Mouse (Mus musculus) erythroblast, adult 5-6 weeks (primary cell): ENCODE results near the gene Crebbp. TPM values are rescaled to one million over a fixed set of nuclear protein-coding genes. Genes with fewer than 3 reads are reported as not detected.
"Not testable (repeated sequence)": the region's sequence is repeated elsewhere in the genome, so short reads cannot be mapped to it uniquely, and the experiment has no call there.

Source experiments
- ATAC-seq: replicated peaks from 2 replicates; pipeline ENCODE4 v1.8.0; 2016; ENCODE audit warnings: moderate number of reproducible peaks, mild to moderate bottlenecking, moderate TSS enrichment, inconsistent platforms; ENCODE audit not compliant: poor library complexity, low FRiP score, severe bottlenecking
- total RNA-seq, 2 experiments: library from RNA; stranded (forward) in 1 of 2; stranded (reverse) in 1 of 2; fragments of 150-400 nt in 1 of 2; fragments of 200-764, 138-1000 nt in 1 of 2; gene quantifications; 2 replicates each; pipeline versions ENCODE4 v1.2.3 to v1.2.4; 2015 to 2017; ENCODE audit warnings: low replicate concordance in 2 of 2

Gene Crebbp
- total RNA-seq, 2 experiments from 2014 or later = 61.3 to 88.4 TPM

DNA sequence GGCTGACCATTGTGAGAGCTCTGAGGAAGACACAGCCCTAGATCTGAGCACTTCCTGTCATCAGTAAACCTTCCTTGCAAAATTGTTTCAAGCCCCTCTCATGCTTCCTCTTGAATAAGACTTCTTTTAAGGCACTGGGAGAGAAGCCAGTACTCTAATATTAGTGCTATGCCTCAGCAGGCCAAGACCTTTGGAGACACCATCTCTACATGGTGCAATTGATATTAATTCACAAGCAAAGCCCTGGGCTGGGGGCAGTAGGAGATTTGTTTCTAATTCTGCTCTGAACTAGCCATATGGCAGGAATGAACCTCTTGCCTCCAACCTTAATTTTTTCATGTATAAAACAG, 52.9 kb downstream of the Crebbp start:
- no peak for ATAC-seq

DNA sequence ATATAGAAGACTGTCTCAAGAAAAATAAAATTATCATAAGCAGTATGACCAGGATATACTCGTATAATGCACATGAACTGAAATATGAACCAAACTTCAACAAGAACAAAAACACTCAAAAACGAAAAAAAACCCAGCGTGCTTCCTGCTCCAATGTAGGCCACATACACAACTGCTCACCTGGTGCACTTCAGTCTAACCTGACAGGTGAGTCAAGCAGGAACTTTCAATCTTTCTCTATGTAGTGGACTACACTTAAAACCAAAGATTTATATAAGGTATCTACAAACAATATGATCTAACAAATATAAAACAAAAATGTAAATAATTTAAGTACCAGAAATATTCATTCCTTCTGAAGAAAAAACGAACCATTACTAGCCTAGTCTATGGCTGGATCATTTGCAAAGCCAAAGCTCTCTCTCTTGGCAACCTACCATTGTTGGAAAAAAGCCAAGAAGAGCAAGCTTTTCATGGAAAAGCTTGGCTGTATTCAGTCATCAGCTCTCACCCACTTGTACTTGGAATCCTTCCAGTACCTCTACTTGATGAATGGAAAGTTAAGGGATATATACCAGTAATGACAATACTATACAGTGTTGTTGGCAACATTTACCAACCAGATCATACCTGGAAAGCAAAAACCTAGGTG, 53.4 kb downstream of the Crebbp start:
- ATAC-seq = no peak

DNA sequence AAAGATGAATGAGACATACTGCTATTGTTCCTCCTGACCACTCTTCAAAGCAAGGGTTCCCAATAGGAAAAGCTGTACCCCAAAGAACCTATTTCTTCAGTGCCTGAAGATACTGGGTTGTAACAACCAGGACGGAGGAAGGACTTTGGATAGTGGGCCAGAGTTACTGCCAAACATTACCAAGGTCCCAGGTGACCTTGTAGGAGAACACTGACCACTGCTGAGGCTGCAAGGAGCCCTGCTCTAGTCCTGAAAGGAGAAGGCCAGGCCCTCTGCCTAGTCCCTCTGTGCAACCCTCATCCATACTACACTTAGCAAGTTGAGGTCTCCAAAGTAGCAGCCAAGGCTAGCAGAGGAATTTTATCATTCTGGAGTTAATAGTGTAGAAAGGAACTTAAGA, 60.7 kb downstream of the Crebbp start:
- ATAC-seq = no peak

GRCm38 (mm10) chr16:4138541-4138940, 75.3 kb downstream of the Crebbp start:
- ATAC-seq = no peak

GRCm38 (mm10) chr16:4133754-4134153, 80.0 kb downstream of the Crebbp start:
- ATAC-seq = no peak

DNA sequence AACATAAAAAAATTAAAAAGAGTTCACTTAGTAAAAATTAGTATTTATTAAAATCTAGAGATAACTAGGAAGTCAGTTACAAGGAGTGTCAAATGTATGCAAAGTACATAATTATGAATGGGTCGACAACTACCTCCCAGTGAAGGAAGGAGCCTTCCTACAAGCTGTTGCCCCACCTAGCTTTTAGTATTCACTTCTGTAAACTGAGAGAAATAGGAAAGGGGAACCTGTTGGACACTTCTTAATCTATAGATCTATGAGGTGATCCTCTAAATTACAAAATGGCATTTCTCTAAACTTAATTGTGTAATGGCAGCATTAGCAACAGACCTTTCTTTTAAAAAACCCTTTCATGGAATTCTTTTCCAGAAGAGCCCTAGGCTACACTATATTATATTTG, 84.9 kb downstream of the Crebbp start:
- ATAC-seq = no peak

DNA sequence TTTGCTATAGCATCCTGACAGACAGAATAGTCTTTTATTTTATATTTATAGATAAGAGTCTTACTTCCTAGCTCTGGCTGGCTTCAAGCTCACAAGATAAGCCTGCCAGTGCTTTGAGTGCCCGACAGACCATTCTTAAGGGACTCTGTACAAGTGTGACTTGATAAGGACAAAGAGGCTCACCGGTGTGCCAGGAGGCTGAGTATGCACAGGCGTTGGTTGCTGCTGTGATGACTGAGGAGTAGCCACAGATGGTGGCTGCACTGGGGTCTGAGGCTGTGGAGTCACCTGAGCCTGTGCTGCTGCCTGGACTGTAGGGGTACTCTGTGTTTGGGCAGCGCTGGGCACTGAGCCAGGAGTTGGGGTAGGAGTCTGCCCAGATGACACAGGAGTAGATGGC, 96.7 kb downstream of the Crebbp start:
- ATAC-seq = peak; percentile 53; the same call in 1 of the 2 replicates

- no peak for ATAC-seq
These were observed 113.4 kb downstream of the Crebbp start for GRCm38 (mm10) chr16:4100374-4100773.

GRCm38 (mm10) chr16:4097521-4097920, 116.3 kb downstream of the Crebbp start:
- no peak for ATAC-seq

- no peak for ATAC-seq
These were observed 116.9 kb downstream of the Crebbp start for GRCm38 (mm10) chr16:4096898-4097297.

DNA sequence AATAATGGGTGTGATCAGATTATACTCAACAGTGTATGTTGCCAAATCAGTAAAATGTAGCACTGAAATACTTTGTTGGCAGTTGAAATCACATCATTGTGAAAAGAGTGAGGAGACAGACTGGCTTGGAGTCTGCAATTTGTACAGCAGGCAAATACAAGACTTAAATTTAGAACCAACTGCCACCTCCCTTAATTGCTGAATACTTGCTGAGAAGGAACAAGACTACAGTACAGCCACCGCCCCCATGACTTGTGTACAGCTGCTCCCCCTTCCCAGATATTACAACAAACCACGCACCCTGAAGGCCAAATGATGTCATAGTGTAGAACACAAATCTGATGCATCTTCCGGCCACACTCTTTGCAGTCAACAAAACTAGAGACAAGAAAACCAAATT, 117.7 kb downstream of the Crebbp start:
- no peak for ATAC-seq

DNA sequence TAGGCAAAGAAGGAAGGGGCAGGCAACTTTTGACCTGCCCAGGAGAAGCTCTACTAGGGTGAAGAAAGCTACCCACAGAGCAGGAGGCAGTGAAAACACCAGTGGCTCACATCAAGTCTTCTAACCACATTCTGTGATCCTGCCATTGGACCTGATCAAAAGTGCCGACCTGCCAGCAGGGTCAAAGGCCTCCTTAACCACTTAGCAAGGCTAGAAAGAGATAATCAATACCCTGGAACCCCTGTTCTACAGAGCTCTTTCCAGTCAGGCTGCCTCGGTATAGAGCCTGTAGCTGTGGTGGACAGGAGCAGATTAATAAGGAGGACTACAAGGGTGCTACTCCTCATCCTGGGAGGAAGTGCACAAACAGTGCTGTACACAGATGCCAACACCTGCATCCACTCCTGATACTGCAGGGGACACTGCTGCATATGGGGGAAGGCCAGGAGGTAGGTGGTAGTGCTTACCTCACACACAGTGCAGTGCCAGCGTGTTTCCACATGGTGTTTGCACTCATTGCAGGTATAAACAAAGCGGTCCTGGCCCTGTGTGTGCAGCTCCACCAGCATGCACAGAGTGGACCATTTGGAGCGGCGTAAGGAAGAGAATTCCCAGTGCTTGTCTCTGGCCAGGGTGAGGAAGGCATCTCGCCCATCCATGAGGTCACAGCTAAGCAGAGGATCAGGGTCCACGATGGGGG, 126.4 kb downstream of the Crebbp start:
- no peak for ATAC-seq

DNA sequence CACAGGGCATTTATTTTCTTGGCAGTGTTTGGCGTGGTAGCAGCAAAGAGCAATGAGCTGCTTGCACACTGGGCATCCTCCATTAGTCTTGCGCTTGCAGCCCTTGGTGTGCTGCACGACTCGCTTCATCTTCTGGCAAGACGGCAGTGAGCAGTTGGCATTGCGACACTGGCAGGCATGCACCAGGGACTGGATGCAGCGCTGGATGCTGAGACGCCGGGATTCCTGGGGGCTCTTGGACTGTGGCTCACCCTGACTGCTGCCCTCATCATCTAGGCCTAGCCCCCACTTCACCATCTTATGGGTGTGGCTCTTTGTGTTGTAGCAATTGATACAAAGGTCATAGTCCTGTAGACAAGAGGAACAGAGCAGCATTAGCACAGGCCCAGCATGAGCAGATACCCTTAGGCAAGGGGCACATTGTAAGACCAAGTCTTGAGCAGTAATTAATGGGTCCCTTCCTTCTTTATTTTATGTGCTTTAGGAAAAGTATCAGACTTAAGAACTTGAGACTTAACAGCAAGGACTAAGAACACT, 127.9 kb downstream of the Crebbp start:
- ATAC-seq = no peak

- ATAC-seq = no peak
These were observed 128.7 kb downstream of the Crebbp start for GRCm38 (mm10) chr16:4085051-4085450.

DNA sequence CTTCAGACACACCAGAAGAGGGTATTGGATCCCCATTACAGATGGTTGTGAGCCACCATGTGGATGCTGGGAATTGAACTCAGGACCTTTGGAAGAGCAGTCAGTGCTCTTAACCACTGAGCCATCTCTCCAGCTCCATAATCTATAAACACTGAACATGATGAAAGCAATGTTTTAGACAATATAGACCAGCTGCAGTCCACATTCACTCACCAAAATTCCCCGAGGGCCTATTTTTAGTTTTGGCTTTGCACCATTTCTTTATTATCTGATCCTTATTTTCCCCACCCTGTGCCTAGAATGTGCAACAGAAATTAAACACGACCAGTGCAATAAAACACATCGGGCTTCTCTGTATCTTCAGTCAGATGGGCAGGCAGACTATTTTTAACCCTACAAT, 133.4 kb downstream of the Crebbp start:
- ATAC-seq = not testable (repeated sequence)

DNA sequence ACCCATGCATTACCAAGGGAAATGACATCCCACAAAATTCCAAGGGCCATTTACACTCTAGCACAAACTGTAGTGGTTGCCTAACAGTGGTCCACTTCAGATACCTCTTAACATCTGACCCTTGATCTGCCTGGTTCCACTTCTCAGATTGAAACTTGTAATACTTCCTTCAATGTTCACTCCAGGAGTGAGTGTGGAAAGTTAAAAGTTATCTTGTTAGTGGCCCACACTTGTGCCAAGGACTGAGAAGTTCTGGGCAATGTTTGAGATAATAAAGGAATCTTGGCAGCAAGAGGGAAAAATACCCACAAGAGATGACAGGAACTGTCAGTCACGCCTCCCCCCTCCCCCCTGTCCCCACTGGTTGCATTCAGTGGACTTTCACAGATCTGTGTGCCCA, 134.1 kb downstream of the Crebbp start:
- no peak for ATAC-seq

DNA sequence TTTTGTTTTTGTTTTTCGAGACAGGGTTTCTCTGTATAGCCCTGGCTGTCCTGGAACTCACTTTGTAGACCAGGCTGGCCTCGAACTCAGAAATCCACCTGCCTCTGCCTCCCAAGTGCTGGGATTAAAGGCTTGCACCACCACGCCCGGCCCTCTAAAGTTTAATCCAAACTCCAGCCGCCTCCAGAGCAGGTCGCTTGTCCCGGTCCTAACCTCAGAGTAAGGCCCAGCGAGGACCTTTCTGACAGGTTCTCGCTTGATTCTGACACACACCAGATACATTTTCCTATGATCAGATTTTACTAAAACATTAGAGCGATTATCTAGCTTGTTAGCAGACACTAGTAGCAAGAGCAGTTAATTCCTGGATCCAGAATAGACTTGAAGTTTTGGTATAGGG, 135.5 kb downstream of the Crebbp start:
- not testable (repeated sequence) for ATAC-seq

DNA sequence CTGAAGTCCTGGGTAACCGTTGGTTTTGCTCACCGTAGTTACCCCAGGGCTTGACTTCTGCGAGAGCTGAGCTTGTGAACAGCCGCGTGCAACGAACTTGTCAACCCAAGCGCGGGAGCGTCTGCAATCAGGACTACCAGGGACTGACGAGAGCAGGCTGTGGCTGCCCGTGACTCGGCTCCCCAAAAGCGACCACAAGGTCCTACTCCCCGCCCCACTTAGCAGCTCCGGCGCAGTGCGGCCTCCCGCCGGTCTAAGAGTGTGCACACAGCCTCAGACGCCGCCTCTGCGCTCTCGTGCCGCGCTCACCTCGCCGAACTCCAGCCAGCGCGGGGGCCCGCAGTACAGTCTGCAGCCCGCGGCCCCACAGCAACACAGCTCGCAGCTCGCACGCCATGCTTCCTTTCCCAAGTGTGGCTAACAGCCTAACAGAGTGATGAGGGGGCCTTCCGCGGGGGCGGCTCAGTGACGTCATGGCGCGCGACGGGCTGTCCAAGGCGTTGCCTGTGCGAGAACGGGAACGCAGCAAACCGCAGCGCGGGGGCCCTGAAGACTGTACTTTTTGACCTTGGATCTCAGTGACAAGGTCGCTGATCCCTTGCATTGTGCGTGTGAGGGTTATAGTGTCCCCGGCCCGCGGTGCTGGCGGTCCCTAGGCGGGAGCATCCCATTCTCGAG, 136.3 kb downstream of the Crebbp start, which contains the start of gene Trap1:
Trap1 (minus strand) TSS at position 444 of the 678 bp plus-strand sequence.
- ATAC-seq = peak; percentile 93

DNA sequence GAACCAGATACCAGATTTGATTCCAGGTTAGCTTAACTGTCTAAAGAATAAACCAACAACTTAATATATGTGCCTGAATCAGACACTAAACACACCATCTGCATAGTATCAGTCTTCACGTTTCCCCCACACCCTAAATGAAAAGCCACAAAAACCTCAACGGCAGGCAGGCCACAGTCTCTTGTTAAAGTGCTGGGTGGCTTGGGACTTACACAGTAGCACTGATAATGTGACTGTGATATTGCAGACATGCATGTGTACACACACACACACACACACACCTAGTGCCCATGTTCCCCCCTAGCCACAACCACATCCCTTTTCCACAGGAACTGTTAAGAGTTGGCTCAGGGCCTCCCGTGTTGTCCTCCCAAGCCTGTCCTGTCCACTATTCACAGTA, 139.0 kb downstream of the Crebbp start:
- no peak for ATAC-seq

- no peak for ATAC-seq
These were observed 139.5 kb downstream of the Crebbp start for GRCm38 (mm10) chr16:4074297-4074696.

DNA sequence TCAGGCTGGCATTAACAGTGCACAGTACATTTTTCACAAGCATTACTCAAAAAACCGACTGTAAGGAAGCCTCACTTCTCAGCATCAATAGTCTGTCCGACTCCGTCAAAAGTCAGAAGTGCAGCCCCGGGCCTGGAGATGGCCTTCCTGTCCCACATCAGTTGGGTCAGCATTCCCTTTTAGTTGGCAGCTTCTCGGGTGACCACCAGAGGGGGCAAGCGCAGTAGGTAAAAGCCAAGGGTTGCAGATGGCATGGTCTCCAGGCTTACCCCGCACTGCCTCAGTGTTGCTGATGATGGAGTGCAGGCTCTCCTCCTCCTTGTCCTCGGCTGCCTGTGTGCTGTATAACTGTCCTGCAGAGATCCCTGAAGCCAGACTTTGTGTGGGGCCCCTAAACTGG, 145.2 kb downstream of the Crebbp start:
- ATAC-seq = peak; percentile 80
